Mouse (Mus musculus): ENCODE measurements around the gene Cdk14. TPM values are rescaled to one million over a fixed set of nuclear protein-coding genes. Genes with fewer than 3 reads are reported as not detected.
A peak's percentile ranks its signal among the peaks of the same experiment; 100 is the strongest.

Cdk14 gene
- polyA plus RNA-seq, 1 experiment from 2014 or later: 30.6 TPM

- WGBS: 73% methylated on average over 4 of the region's 4 CpGs
- Histone ChIP-seq H3K4me2 (ENCODE audit: low read length) (no peak overlapping the region), H3K4me3 (replicated peaks; ENCODE audit: low read length) (no peak overlapping the region), H3K9me3 (ENCODE audit: control insufficient read depth, low read length) (no peaks in the 10 kb centered on the region), H3K27ac (ENCODE audit: low read length) (no peak overlapping the region), H3K36me3 (ENCODE audit: control insufficient read depth, insufficient read depth) (no peaks in the 10 kb centered on the region), H3K9ac (replicated peaks; ENCODE audit: low read depth, low read length) (no peak overlapping the region), H3K27me3 (replicated peaks; ENCODE audit: control insufficient read depth, insufficient read depth, low read length) (no peaks in the 10 kb centered on the region), H3K4me1 (replicated peaks; ENCODE audit: control insufficient read depth, insufficient read depth, low read length) (no peaks in the 10 kb centered on the region)
- ATAC-seq: 0 out of 2 replicates have a peak, but pooled peaks have one; percentile 12
Observed at GRCm38 (mm10) chr5:4790265-4790664, 629.8 kb downstream of the Cdk14 start.

DNA sequence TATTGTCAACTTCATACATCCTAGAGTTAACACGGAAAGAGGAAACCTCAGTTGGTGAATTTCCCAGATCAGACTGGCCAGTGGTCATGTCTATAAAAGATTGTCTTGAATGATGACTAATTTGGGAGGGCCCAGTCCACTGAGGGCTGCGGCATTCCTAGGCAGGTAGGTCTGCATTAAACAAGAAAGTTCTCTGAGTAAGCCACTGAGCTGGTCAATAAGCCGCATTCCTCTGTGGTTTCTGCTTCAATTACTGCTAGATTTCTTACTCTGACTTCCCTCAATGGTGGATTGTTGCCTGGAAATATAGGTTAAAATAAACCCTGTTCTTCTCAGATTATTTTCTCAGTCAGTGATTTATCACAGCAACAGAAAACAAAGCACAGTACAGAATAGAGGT is 631.6 kb downstream of the Cdk14 start:
- 91% methylated on average over 3 of the region's 3 CpGs for WGBS
- H3K4me2 ChIP-seq (ENCODE audit: low read length): no peak overlapping the region

GRCm38 (mm10) chr5:4786816-4787215 is 633.3 kb downstream of the Cdk14 start:
- Histone ChIP-seq H3K9ac (replicated peaks; ENCODE audit: low read depth, low read length) (no peak overlapping the region), H3K27me3 (replicated peaks; ENCODE audit: control insufficient read depth, insufficient read depth, low read length) (no peaks in the 10 kb centered on the region), H3K4me3 (replicated peaks; ENCODE audit: low read length) (no peak overlapping the region), H3K27ac (ENCODE audit: low read length) (no peak overlapping the region), H3K4me1 (replicated peaks; ENCODE audit: control insufficient read depth, insufficient read depth, low read length) (no peaks in the 10 kb centered on the region), H3K36me3 (ENCODE audit: control insufficient read depth, insufficient read depth) (no peaks in the 10 kb centered on the region), H3K4me2 (ENCODE audit: low read length) (no peak overlapping the region), H3K9me3 (ENCODE audit: control insufficient read depth, low read length) (no peaks in the 10 kb centered on the region)
- WGBS: 83% methylated on average over 3 of the region's 3 CpGs
- no peak for ATAC-seq

More for the DNA sequence above, 631.6 kb downstream of the Cdk14 start:
- Histone ChIP-seq H3K27ac (ENCODE audit: low read length) (no peak overlapping the region), H3K9ac (replicated peaks; ENCODE audit: low read depth, low read length) (no peak overlapping the region), H3K36me3 (ENCODE audit: control insufficient read depth, insufficient read depth) (no peaks in the 10 kb centered on the region), H3K4me3 (replicated peaks; ENCODE audit: low read length) (no peak overlapping the region), H3K9me3 (ENCODE audit: control insufficient read depth, low read length) (no peaks in the 10 kb centered on the region), H3K4me1 (replicated peaks; ENCODE audit: control insufficient read depth, insufficient read depth, low read length) (no peaks in the 10 kb centered on the region), H3K27me3 (replicated peaks; ENCODE audit: control insufficient read depth, insufficient read depth, low read length) (no peaks in the 10 kb centered on the region)
- ATAC-seq: no peak

DNA sequence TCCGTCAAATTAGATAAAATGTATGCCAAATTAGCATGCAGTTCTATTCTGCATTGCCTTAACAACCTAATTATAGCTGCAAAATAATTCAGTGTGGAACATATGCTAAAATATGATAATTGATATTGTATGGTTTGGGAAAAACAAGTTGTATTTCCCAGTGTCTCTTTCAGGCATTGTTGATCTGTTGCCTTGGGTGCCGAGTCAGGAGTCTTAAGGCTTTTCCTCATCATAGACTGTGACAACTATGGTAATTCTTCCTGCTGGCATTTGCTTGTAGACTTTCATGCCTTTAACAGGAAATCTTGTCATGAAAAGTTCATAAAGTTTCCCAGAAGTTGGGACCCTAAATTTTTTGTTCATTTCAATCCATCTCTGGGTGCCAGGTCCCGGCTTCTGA is 641.8 kb downstream of the Cdk14 start:
- Histone ChIP-seq H3K4me1 (replicated peaks; ENCODE audit: control insufficient read depth, insufficient read depth, low read length) (peaks cover 6% of the 10 kb centered on the region), H3K27me3 (replicated peaks; ENCODE audit: control insufficient read depth, insufficient read depth, low read length) (no peaks in the 10 kb centered on the region), H3K36me3 (ENCODE audit: control insufficient read depth, insufficient read depth) (no peaks in the 10 kb centered on the region), H3K27ac (ENCODE audit: low read length) (no peak overlapping the region), H3K4me3 (replicated peaks; ENCODE audit: low read length) (no peak overlapping the region), H3K9me3 (ENCODE audit: control insufficient read depth, low read length) (no peaks in the 10 kb centered on the region), H3K4me2 (ENCODE audit: low read length) (no peak overlapping the region), H3K9ac (replicated peaks; ENCODE audit: low read depth, low read length) (no peak overlapping the region)
- ATAC-seq: peak; percentile 72
- WGBS: 58% methylated on average over 3 of the region's 3 CpGs

- no peak overlapping the region for H3K4me3 ChIP-seq (replicated peaks; ENCODE audit: low read length)
- no peaks in the 10 kb centered on the region for H3K27me3 ChIP-seq (replicated peaks; ENCODE audit: control insufficient read depth, insufficient read depth, low read length)
- no peaks in the 10 kb centered on the region for H3K9me3 ChIP-seq (ENCODE audit: control insufficient read depth, low read length)
- peaks cover 10% of the 10 kb centered on the region for H3K4me1 ChIP-seq (replicated peaks; ENCODE audit: control insufficient read depth, insufficient read depth, low read length)
- H3K36me3 ChIP-seq (ENCODE audit: control insufficient read depth, insufficient read depth): no peaks in the 10 kb centered on the region
- no peak overlapping the region for H3K27ac ChIP-seq (ENCODE audit: low read length)
- H3K4me2 ChIP-seq (ENCODE audit: low read length): no peak overlapping the region
- 71% methylated on average over 2 of the region's 2 CpGs for WGBS
- ATAC-seq: no peak
- no peak overlapping the region for H3K9ac ChIP-seq (replicated peaks; ENCODE audit: low read depth, low read length)
Observed at GRCm38 (mm10) chr5:4776495-4776894, 643.6 kb downstream of the Cdk14 start.

DNA sequence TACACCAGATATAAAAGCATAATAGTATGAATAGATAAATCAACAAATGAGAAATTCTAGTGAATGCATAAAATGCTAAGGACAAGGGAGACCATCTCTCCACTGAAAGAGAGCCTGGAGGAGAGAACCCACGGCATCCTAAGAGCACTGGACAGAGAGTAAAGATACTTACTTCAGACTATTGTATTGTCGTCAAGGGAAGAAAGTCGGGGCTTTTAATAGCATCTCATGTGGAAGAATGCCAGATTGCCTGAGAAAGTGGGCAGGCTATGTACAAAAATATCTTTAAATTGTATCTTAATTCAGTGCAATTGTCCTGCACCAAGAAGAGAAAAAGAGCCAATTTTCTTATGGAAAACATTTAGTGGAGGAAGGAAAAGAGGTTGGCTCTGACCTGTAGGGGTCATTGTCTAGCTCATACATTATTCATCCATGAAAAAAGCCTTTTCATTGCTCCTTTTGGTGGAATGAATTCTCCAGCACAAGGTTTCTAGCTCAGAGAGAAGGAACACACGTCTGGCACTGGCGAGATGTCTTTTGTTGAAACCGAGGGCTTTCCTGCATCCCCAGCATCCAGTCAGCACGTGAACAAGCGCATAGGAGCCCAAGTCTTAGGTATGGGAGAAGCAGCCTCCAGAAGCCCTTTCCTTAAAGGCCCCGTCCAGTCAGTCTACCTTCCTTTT is 646.9 kb downstream of the Cdk14 start:
- Histone ChIP-seq H3K36me3 (ENCODE audit: control insufficient read depth, insufficient read depth) (no peaks in the 10 kb centered on the region), H3K4me3 (replicated peaks; ENCODE audit: low read length) (no peak overlapping the region), H3K9ac (replicated peaks; ENCODE audit: low read depth, low read length) (no peak overlapping the region), H3K4me1 (replicated peaks; ENCODE audit: control insufficient read depth, insufficient read depth, low read length) (peaks cover 10% of the 10 kb centered on the region), H3K27me3 (replicated peaks; ENCODE audit: control insufficient read depth, insufficient read depth, low read length) (no peaks in the 10 kb centered on the region), H3K27ac (ENCODE audit: low read length) (no peak overlapping the region), H3K4me2 (ENCODE audit: low read length) (no peak overlapping the region), H3K9me3 (ENCODE audit: control insufficient read depth, low read length) (no peaks in the 10 kb centered on the region)
- ATAC-seq: peak; percentile 47
- 7% methylated on average over 9 of the region's 9 CpGs for WGBS

DNA sequence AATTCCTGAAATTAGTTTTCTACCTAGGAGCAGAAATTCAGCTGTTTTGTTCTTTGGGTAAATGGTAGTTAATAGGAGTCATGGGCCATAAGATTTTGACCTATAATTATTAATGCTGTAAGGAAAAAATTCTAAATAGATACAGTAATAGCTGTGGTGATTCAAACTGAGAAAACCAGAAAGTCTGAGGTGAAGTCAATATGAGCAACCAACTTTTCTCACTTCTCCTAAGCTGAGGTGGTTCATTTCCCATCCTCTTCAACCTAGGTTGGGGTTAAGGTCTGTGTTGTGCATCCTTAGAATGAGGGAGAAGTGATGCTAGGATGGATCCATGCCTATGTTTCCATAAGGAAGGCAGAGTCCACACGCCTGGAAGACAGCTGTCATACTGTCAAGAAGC is 649.5 kb downstream of the Cdk14 start:
- no peak overlapping the region for H3K4me3 ChIP-seq (replicated peaks; ENCODE audit: low read length)
- 100% methylated on average over 1 of the region's 1 CpGs for WGBS
- peaks cover 10% of the 10 kb centered on the region for H3K4me1 ChIP-seq (replicated peaks; ENCODE audit: control insufficient read depth, insufficient read depth, low read length)
- no peaks in the 10 kb centered on the region for H3K9me3 ChIP-seq (ENCODE audit: control insufficient read depth, low read length)
- H3K36me3 ChIP-seq (ENCODE audit: control insufficient read depth, insufficient read depth): no peaks in the 10 kb centered on the region
- no peak overlapping the region for H3K9ac ChIP-seq (replicated peaks; ENCODE audit: low read depth, low read length)
- ATAC-seq: no peak
- no peak overlapping the region for H3K27ac ChIP-seq (ENCODE audit: low read length)
- no peak overlapping the region for H3K4me2 ChIP-seq (ENCODE audit: low read length)
- no peaks in the 10 kb centered on the region for H3K27me3 ChIP-seq (replicated peaks; ENCODE audit: control insufficient read depth, insufficient read depth, low read length)

DNA sequence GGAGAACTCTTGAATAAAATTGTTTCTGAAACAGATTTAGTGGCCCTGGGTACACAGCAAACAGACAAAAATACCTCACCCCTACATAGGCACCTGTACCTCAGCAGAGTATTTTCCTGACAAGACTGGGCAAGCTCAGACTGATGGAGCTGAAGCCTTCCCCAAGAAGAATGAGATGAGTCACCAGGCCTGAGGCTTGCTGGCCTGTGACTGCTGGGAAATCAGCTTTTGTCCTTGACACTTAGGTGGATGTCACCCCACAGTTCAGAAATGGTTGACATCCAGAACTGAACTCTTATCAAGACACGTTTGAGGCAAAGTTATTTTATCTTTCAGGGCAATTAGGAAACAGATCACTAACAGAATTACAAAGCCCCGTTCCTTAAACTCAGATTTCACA is 652.2 kb downstream of the Cdk14 start:
- 80% methylated on average over 2 of the region's 2 CpGs for WGBS
- H3K9me3 ChIP-seq (ENCODE audit: control insufficient read depth, low read length): no peaks in the 10 kb centered on the region
- H3K4me1 ChIP-seq (replicated peaks; ENCODE audit: control insufficient read depth, insufficient read depth, low read length): no peaks in the 10 kb centered on the region
- H3K9ac ChIP-seq (replicated peaks; ENCODE audit: low read depth, low read length): no peak overlapping the region
- H3K27ac ChIP-seq (ENCODE audit: low read length): no peak overlapping the region
- H3K36me3 ChIP-seq (ENCODE audit: control insufficient read depth, insufficient read depth): no peaks in the 10 kb centered on the region
- no peaks in the 10 kb centered on the region for H3K27me3 ChIP-seq (replicated peaks; ENCODE audit: control insufficient read depth, insufficient read depth, low read length)
- ATAC-seq: no peak
- no peak overlapping the region for H3K4me2 ChIP-seq (ENCODE audit: low read length)
- H3K4me3 ChIP-seq (replicated peaks; ENCODE audit: low read length): no peak overlapping the region

DNA sequence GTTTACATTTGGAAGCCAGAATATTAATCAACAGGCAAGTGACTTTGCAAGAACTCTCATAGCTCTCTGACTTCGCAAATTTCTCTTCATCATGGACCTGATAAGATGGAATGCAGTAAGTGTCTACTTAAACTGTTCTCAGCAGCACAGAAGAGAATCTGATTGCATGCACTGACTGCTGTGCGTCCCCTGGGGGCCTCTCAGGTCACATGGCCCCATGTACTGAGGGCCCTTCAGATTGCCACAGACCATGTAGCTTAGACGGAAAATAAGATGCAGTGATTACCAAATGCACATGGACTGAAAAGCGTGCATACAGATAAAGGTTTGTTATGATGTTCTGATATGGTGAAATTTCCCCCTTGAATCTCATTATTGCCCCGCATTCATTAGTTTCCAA is 653.4 kb downstream of the Cdk14 start:
- 83% methylated on average over 5 of the region's 5 CpGs for WGBS
- Histone ChIP-seq H3K27me3 (replicated peaks; ENCODE audit: control insufficient read depth, insufficient read depth, low read length) (no peaks in the 10 kb centered on the region), H3K27ac (ENCODE audit: low read length) (no peak overlapping the region), H3K36me3 (ENCODE audit: control insufficient read depth, insufficient read depth) (no peaks in the 10 kb centered on the region), H3K9me3 (ENCODE audit: control insufficient read depth, low read length) (no peaks in the 10 kb centered on the region), H3K9ac (replicated peaks; ENCODE audit: low read depth, low read length) (no peak overlapping the region), H3K4me1 (replicated peaks; ENCODE audit: control insufficient read depth, insufficient read depth, low read length) (no peaks in the 10 kb centered on the region), H3K4me2 (ENCODE audit: low read length) (no peak overlapping the region), H3K4me3 (replicated peaks; ENCODE audit: low read length) (no peak overlapping the region)
- ATAC-seq: no peak

DNA sequence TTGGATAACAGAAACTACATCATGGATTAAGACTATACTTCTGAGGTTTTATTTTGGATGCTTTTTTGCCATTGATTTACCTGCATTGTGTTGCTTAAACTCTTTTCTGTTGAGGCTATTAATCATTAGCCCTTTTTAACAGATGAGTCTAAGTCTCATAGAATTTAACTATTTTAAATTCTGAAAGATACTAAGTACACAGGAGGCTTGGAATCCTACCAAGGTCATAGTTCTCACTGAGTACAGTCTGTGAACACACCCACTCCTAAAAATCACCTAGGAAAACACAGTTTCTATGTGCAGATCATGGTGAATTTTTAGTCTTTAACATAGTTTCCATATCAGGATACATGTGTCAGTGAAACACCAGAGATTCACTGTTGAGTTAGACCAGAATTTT is 658.2 kb downstream of the Cdk14 start:
- Histone ChIP-seq H3K27ac (ENCODE audit: low read length) (no peak overlapping the region), H3K9me3 (ENCODE audit: control insufficient read depth, low read length) (no peaks in the 10 kb centered on the region), H3K27me3 (replicated peaks; ENCODE audit: control insufficient read depth, insufficient read depth, low read length) (no peaks in the 10 kb centered on the region), H3K4me3 (replicated peaks; ENCODE audit: low read length) (no peak overlapping the region), H3K9ac (replicated peaks; ENCODE audit: low read depth, low read length) (no peak overlapping the region), H3K4me1 (replicated peaks; ENCODE audit: control insufficient read depth, insufficient read depth, low read length) (peaks cover 5% of the 10 kb centered on the region), H3K4me2 (ENCODE audit: low read length) (no peak overlapping the region), H3K36me3 (ENCODE audit: control insufficient read depth, insufficient read depth) (no peaks in the 10 kb centered on the region)
- no peak for ATAC-seq
